Mouse (Mus musculus): ENCODE results near the gene Kbtbd2. TPM values are rescaled to one million over a fixed set of nuclear protein-coding genes. Genes with fewer than 3 reads are reported as not detected.

The Kbtbd2 gene
- polyA plus RNA-seq, 1 experiment: 0.78 TPM

- TF ChIP-seq FLI1 (IDR thresholded peaks at IDR 0.05; ENCODE audit: low read length) (no peak), GATA1 (IDR thresholded peaks at IDR 0.05; ENCODE audit: borderline replicate concordance, low read length) (no peak)
- Histone ChIP-seq H3K27me3 (replicated peaks) (no peaks in the 10 kb centered on the region), H3K4me1 (peaks cover 21% of the 10 kb centered on the region), H3K4me3 (replicated peaks) (no peak overlapping the region), H3K36me3 (replicated peaks; ENCODE audit: low read length) (peaks cover 86% of the 10 kb centered on the region), H3K9me3 (no peaks in the 10 kb centered on the region)
Measured at GRCm38 (mm10) chr6:56759324-56759723, 38.3 kb downstream of the Kbtbd2 start.

GRCm38 (mm10) chr6:56756117-56756516 lies 41.5 kb downstream of the Kbtbd2 start:
- peaks cover 85% of the 10 kb centered on the region for H3K36me3 ChIP-seq (replicated peaks; ENCODE audit: low read length)

GRCm38 (mm10) chr6:56753719-56754118 lies 43.9 kb downstream of the Kbtbd2 start:
- Histone ChIP-seq H3K27me3 (replicated peaks) (no peaks in the 10 kb centered on the region), H3K9me3 (no peaks in the 10 kb centered on the region), H3K4me3 (replicated peaks) (no peak overlapping the region), H3K36me3 (replicated peaks; ENCODE audit: low read length) (peaks cover 68% of the 10 kb centered on the region), H3K4me1 (peaks cover 22% of the 10 kb centered on the region)
- TF ChIP-seq GATA1 (IDR thresholded peaks at IDR 0.05; ENCODE audit: borderline replicate concordance, low read length): no peak
- TF ChIP-seq FLI1 (IDR thresholded peaks at IDR 0.05; ENCODE audit: low read length): no peak

More at GRCm38 (mm10) chr6:56756117-56756516, 41.5 kb downstream of the Kbtbd2 start:
- H3K9me3 ChIP-seq: no peaks in the 10 kb centered on the region
- no peak overlapping the region for H3K4me3 ChIP-seq (replicated peaks)
- peaks cover 35% of the 10 kb centered on the region for H3K4me1 ChIP-seq
- H3K27me3 ChIP-seq (replicated peaks): no peaks in the 10 kb centered on the region
- TF ChIP-seq FLI1 (IDR thresholded peaks at IDR 0.05; ENCODE audit: low read length) (no peak), GATA1 (IDR thresholded peaks at IDR 0.05; ENCODE audit: borderline replicate concordance, low read length) (no peak)

GRCm38 (mm10) chr6:56745950-56746543 lies 51.6 kb downstream of the Kbtbd2 start:
- Histone ChIP-seq H3K4me3 (replicated peaks) (no peak overlapping the region), H3K4me1 (no peaks in the 10 kb centered on the region), H3K27me3 (replicated peaks) (no peaks in the 10 kb centered on the region), H3K9me3 (no peaks in the 10 kb centered on the region), H3K36me3 (replicated peaks; ENCODE audit: low read length) (peaks cover 49% of the 10 kb centered on the region)
- TF ChIP-seq FLI1 (IDR thresholded peaks at IDR 0.05; ENCODE audit: low read length) (no peak), GATA1 (IDR thresholded peaks at IDR 0.05; ENCODE audit: borderline replicate concordance, low read length) (no peak)

- Histone ChIP-seq H3K27me3 (replicated peaks) (no peaks in the 10 kb centered on the region), H3K4me3 (replicated peaks) (no peak overlapping the region), H3K9me3 (no peaks in the 10 kb centered on the region), H3K36me3 (replicated peaks; ENCODE audit: low read length) (peaks cover 86% of the 10 kb centered on the region), H3K4me1 (peaks cover 9% of the 10 kb centered on the region)
- TF ChIP-seq GATA1 (IDR thresholded peaks at IDR 0.05; ENCODE audit: borderline replicate concordance, low read length): no peak
- no peak for TF ChIP-seq FLI1 (IDR thresholded peaks at IDR 0.05; ENCODE audit: low read length)
Measured at GRCm38 (mm10) chr6:56732545-56732944, 65.1 kb downstream of the Kbtbd2 start.

Other genes with a start within 250 kb of the Kbtbd2 start
- 0.62 TPM in 1 of 2 replicates, not detected in the other for gene Pde1c, start 228.7 kb downstream of the Kbtbd2 start, polyA plus RNA-seq (2012; ENCODE audit: insufficient read depth, low replicate concordance)
- gene Lsm5, start 93.1 kb downstream of the Kbtbd2 start, polyA plus RNA-seq (2012; ENCODE audit: insufficient read depth, low replicate concordance): not detected in 2 replicates
- gene Avl9, start 82.9 kb downstream of the Kbtbd2 start, polyA plus RNA-seq (2012; ENCODE audit: insufficient read depth, low replicate concordance): 1.1 and 1.3 TPM in 2 replicates
- 0.94 TPM in 1 of 2 replicates, not detected in the other for gene Fkbp9, start 34.2 kb upstream of the Kbtbd2 start, polyA plus RNA-seq (2012; ENCODE audit: insufficient read depth, low replicate concordance)
- 96.8 and 108 TPM in 2 replicates for gene Nt5c3, start 126.1 kb upstream of the Kbtbd2 start, polyA plus RNA-seq (2012; ENCODE audit: insufficient read depth, low replicate concordance)
- not detected in 2 replicates for gene Vmn1r4, start 126.2 kb upstream of the Kbtbd2 start, polyA plus RNA-seq (2012; ENCODE audit: insufficient read depth, low replicate concordance)
- not detected in 2 replicates for gene Vmn1r5, start 172.5 kb upstream of the Kbtbd2 start, polyA plus RNA-seq (2012; ENCODE audit: insufficient read depth, low replicate concordance)
- not detected in 2 replicates for gene Vmn1r6, start 199.4 kb upstream of the Kbtbd2 start, polyA plus RNA-seq (2012; ENCODE audit: insufficient read depth, low replicate concordance)
- gene Vmn1r7, start 227.5 kb upstream of the Kbtbd2 start, polyA plus RNA-seq (2012; ENCODE audit: insufficient read depth, low replicate concordance): not detected in 2 replicates
- gene Vmn1r8, start 234.5 kb upstream of the Kbtbd2 start, polyA plus RNA-seq (2012; ENCODE audit: insufficient read depth, low replicate concordance): not detected in 2 replicates